Mouse (Mus musculus): ENCODE results near the gene Nabp1. TPM values are rescaled to one million over a fixed set of nuclear protein-coding genes. Genes with fewer than 3 reads are reported as not detected.

Gene Nabp1
- total and polyA plus RNA-seq, 3 experiments: 5.4 to 10.0 TPM; not detected in 1

DNA sequence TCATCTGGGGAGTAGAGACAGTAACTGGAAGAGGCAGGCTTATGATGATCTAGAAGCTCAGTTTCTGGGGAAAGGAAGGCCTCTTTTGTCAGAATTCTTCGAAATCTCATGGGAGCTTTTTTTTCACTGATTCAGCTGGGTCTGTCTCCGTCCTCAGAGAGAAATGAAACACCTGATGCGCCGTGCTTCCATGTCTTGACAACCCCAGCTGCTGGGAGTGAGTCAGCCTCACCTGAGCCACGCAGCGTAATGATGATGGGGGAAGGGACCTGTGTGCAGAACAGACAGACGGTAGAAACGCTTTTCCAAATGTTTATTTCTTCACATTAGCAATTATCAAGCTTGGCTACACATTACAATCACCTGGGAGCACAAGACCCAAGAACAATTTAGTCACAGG is 31.6 kb upstream of the Nabp1 start:
- Histone ChIP-seq H3K4me3 (ENCODE audit: control insufficient read depth in 1 of 2, insufficient read depth in 1 of 2, low read depth in 2 of 2, low read length in 2 of 2) (no peak overlapping the region), H3K4me1 (ENCODE audit: control insufficient read depth in 1 of 2, insufficient read depth in 2 of 2, low read length in 2 of 2) (peaks cover 5 to 10% of the 10 kb centered on the region in 2 experiments), H3K27me3 (ENCODE audit: control insufficient read depth in 1 of 2, insufficient read depth in 2 of 2, low read length in 2 of 2) (no peaks in the 10 kb centered on the region), H3K79me2 (ENCODE audit: control insufficient read depth, insufficient read depth, low read length, poor library complexity) (no peaks in the 10 kb centered on the region), H3K9ac (ENCODE audit: control insufficient read depth, low read depth, low read length, poor library complexity, severe bottlenecking) (no peak overlapping the region), H3K27ac (ENCODE audit: control insufficient read depth, low read depth, low read length) (no peak overlapping the region), H3K36me3 (ENCODE audit: control insufficient read depth in 1 of 2, insufficient read depth in 2 of 2, low read length in 2 of 2) (peaks cover 0 to 9% of the 10 kb centered on the region in 2 experiments; a peak in 2 of 4 replicates), H3K9me3 (replicated peaks; ENCODE audit: insufficient read depth, low read length) (no peaks in the 10 kb centered on the region)
- no peak for DNase-seq (ENCODE audit: low read depth, low spot score)
- no peak for TF ChIP-seq POLR2AphosphoS5 (IDR thresholded peaks at IDR 0.05; ENCODE audit: borderline replicate concordance, low read depth, low read length)
- TF ChIP-seq CTCF (IDR thresholded peaks at IDR 0.05 in 2 of 3, conservative IDR thresholded peaks at IDR 0.05 in 1 of 3; ENCODE audit: control insufficient read depth in 1 of 3, insufficient read depth in 1 of 3, low read depth in 2 of 3, low read length in 3 of 3, poor library complexity in 1 of 3, severe bottlenecking in 1 of 3): no peak
- TF ChIP-seq E2F4 (IDR thresholded peaks at IDR 0.05; ENCODE audit: borderline replicate concordance, low read depth, low read length): no peak

DNA sequence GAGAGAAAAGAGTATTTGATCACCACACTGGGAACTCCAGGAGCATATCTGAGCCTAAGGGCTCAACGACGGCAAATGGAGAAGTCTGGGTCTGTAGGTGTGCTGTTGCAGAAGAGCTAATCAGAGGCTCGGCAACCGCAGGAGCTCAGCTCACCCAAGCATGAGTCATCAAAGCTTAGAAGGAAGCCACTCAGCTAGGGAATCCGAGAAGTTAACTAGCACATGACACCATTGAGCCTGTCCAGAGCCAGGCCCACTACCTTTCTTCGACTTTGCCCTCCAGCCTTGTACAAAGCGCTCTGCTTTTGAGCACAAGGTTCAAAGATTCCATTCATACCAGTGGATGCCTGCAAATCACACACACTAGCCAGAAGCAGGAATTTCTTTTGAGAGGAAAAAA is 30.9 kb upstream of the Nabp1 start:
- Histone ChIP-seq H3K79me2 (ENCODE audit: control insufficient read depth, insufficient read depth, low read length, poor library complexity) (no peaks in the 10 kb centered on the region), H3K9ac (ENCODE audit: control insufficient read depth, low read depth, low read length, poor library complexity, severe bottlenecking) (no peak overlapping the region), H3K4me1 (ENCODE audit: control insufficient read depth in 1 of 2, insufficient read depth in 2 of 2, low read length in 2 of 2) (peaks cover 5 to 10% of the 10 kb centered on the region in 2 experiments), H3K27ac (ENCODE audit: control insufficient read depth, low read depth, low read length) (no peak overlapping the region), H3K9me3 (replicated peaks; ENCODE audit: insufficient read depth, low read length) (no peaks in the 10 kb centered on the region), H3K4me3 (ENCODE audit: control insufficient read depth in 1 of 2, insufficient read depth in 1 of 2, low read depth in 2 of 2, low read length in 2 of 2) (no peak overlapping the region), H3K36me3 (ENCODE audit: control insufficient read depth in 1 of 2, insufficient read depth in 2 of 2, low read length in 2 of 2) (peaks cover 0 to 9% of the 10 kb centered on the region in 2 experiments; a peak in 2 of 4 replicates), H3K27me3 (ENCODE audit: control insufficient read depth in 1 of 2, insufficient read depth in 2 of 2, low read length in 2 of 2) (no peaks in the 10 kb centered on the region)
- peak; percentile 94 for DNase-seq (ENCODE audit: low read depth, low spot score)
- TF ChIP-seq MYC (IDR thresholded peaks at IDR 0.05; ENCODE audit: low read depth, low read length) (peak; percentile 51; the same call in 1 of the 2 replicates), MAX (IDR thresholded peaks at IDR 0.05; ENCODE audit: low read length) (peak; percentile 51; the same call in 1 of the 2 replicates), TBP (IDR thresholded peaks at IDR 0.05; ENCODE audit: low read depth, low read length) (peak; percentile 40; the same call in 1 of the 2 replicates), UBTF (IDR thresholded peaks at IDR 0.05; ENCODE audit: borderline replicate concordance, insufficient read depth, low read depth, low read length) (no peak), RCOR1 (IDR thresholded peaks at IDR 0.05; ENCODE audit: low read depth, low read length) (peak; percentile 67), NRF1 (IDR thresholded peaks at IDR 0.05; ENCODE audit: insufficient read depth, low read depth, low read length, poor library complexity, severe bottlenecking) (no peak), GATA1 (IDR thresholded peaks at IDR 0.05; ENCODE audit: low read depth, low read length) (peak; percentile 67; the same call in 1 of the 2 replicates), JUND (IDR thresholded peaks at IDR 0.05; ENCODE audit: low read depth, low read length) (peak; percentile 94), EP300 (IDR thresholded peaks at IDR 0.05; ENCODE audit: low read depth in 1 of 2, low read length in 2 of 2) (peak; percentile 49 to 83), GABPA (IDR thresholded peaks at IDR 0.05; ENCODE audit: low read depth, low read length) (no peak), USF1 (IDR thresholded peaks at IDR 0.05; ENCODE audit: low read depth, low read length) (peak; percentile 41; the same call in 1 of the 2 replicates), ETS1 (IDR thresholded peaks at IDR 0.05; ENCODE audit: low read depth, low read length) (peak; percentile 71)

Measured in MEL (cell line).